Mouse (Mus musculus): ENCODE results near the gene Nr3c2.

GRCm38 (mm10) chr8:76898721-76899410, 376 bp upstream of the Nr3c2 start:
- TF ChIP-seq GATA1 (IDR thresholded peaks at IDR 0.05; ENCODE audit: low read length) (no peak), TAL1 (IDR thresholded peaks at IDR 0.05; ENCODE audit: low read length) (no peak)

Data from erythroblast, embryonic 14.5 days (primary cell).